Mouse (Mus musculus) gastrocnemius, adult 18-20 months (tissue): Measurements from ENCODE around the gene Surf1. TPM values are rescaled to one million over a fixed set of nuclear protein-coding genes. Genes with fewer than 3 reads are reported as not detected.

ENCODE experiments used
- DNase-seq: peaks from one replicate; pipeline ENCODE4 v3.0.0; 2021; ENCODE audit warnings: low spot score
- total RNA-seq, 2 experiments: library from RNA; stranded (reverse); gene quantifications; 2 replicates each; pipeline ENCODE4 v1.2.3; 2021

Surf1 gene
- total RNA-seq, 2 experiments from 2014 or later: 41.4 to 43.1 TPM

- DNase-seq: no peak
Observed at GRCm38 (mm10) chr2:26927745-26928476, 11.6 kb upstream of the Surf1 start.

- no peak for DNase-seq
Observed at GRCm38 (mm10) chr2:26921784-26922183, 5.5 kb upstream of the Surf1 start.

DNA sequence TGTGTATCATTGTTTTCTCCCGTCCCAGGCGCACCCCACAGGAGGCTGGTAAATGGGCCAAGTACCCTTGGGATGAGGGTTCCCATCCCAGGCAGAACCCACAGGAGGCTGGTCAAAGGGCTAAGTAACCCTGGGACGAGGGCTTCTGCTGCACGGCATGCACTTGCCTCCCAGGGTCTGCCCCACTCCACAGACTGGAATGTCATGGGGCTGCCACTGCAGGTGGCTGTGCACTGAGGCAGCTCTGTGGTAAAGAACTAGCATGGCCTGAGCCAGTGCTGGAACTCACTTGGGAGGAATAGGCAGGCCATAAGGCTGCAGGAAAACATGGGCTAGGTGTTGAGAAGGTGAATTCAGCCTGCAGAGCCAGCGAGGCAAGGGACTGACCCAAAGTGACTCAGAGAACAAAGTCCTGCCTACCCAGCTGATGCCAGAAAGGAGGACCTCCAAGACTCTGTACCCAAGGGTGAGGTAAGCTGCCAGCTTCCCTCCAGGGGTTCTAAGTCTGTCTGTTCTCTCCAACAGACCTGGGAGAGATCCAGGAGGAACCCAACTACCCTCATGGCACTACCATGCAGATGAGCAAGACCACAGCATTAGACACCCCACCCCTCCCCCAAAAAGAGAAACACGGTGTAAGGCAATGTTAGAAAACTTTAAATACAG is 4.0 kb upstream of the Surf1 start:
- DNase-seq: no peak

DNA sequence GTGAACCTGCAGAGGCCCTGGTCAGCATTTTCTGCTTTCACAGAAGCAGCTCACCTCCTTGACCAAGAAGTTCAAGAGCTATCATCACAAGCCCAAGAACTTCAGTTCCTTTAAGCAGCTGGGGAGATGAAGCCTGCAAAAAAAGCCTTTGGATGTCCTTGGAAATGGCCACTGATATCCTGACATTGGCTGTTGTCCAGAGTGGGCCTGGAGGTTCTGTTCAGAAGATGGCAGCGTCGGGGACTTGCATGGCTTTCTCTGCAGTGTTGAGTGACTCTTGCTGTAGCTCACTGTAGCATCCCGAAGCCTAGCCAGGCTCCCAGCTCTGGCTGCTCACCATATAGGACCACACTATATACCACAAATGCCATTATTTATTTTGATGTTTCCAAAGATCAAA is 3.4 kb upstream of the Surf1 start:
- DNase-seq: no peak

GRCm38 (mm10) chr2:26916738-26917137 is 408 bp upstream of the Surf1 start:
- DNase-seq: no peak

- DNase-seq: no peak
Observed at GRCm38 (mm10) chr2:26914148-26914941, 2.0 kb downstream of the Surf1 start.

GRCm38 (mm10) chr2:26913416-26914147 is 2.7 kb downstream of the Surf1 start:
- no peak for DNase-seq

DNA sequence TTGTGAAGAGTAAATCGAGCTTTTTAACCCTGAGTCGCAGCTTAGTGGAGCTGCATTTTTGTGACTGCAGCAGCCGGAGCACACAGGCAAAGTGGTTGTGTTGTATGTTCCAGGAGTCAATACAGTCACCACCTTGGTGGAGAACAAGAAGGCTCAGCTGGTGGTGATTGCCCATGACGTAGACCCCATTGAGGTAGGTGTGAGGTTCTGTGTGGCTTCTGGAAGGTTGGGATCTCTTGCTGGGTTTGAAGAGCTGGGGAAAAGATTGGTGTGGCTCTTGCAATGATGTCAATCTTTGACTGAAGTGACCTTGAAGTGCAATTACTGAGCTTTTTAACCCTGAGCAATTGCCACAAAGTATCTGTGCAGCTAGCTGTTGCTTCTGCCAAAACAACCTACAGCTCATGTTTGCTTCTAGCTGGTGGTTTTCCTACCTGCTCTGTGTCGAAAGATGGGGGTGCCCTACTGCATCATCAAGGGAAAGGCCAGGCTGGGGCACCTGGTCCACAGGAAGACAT is 4.0 kb downstream of the Surf1 start:
- DNase-seq: no peak

GRCm38 (mm10) chr2:26910994-26911765 is 5.2 kb downstream of the Surf1 start:
- no peak for DNase-seq

GRCm38 (mm10) chr2:26910124-26910993 is 6.0 kb downstream of the Surf1 start, which contains the start of the genes Med22 and Rpl7a:
Med22 (minus strand) TSS chr2:26910677.
Rpl7a (plus strand) TSS chr2:26910764.
- peak; percentile 100 for DNase-seq

DNA sequence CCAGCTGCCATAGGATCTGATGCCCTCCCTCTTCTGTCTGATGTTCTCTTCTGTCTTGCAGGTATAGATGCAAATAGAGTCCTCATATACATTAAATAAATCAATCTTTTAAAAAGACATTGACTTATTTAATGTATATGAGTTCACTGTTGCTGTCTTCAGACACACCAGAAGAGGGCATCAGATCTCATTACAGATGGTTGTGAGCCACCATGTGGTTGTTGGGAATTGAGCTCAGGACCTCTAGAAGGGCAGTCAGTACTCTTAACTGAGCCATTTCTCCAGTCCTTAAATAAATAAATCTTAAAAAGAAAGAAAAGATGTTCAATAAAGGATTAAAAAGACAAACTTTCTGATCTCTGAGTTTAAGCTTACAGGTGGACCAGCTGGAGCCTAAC is 6.9 kb downstream of the Surf1 start:
- no peak for DNase-seq

DNA sequence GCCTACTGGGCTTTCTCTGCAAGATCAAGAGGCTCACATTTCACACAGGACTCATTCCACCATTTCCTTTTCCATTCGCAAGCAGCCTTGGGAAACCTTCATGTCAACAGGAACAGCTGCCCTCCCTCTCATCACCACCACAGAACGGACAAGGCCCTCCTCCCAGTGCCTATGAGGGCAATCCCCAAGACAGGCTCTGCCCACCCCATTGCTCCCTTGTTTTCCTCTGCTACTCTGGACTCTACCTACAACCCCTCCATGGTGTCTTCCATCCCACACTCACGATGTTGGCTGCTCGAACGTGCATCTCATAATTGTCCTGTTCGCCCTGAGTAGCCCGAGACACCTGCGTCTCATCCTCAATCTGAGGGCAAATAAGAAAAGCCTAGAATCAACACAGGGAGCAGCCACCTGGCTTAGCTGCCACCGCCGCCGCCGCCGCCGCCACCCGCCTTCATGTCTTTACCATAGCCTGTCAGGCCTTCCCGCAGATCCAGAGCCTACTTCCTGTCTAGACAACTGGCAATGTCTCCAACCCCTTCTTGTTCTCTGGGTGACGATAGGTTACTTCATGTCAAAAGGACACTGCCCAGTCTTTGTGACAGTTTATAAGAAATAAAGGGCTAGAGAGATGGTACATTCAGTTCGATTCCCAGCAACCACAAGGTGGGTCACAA is 7.5 kb downstream of the Surf1 start:
- no peak for DNase-seq

DNA sequence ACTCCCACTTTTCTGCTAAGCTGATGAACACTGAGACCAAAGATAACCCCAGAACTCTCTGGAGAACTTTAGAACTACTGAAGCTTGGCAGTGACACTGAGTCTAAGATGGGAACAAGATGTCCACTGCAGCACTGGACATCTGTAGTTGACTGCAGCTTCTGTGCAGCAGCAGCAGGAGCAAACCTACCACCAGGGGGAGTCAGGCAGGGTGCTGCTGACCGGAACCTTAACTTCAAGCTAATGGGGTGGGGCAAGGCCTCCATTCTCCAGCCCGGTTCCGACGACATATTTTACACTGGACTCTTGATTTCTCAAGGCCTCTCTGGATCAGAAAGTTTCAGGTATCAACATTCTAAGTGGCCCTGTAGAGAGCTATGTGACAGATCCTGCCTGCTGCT is 9.2 kb downstream of the Surf1 start:
- no peak for DNase-seq

DNA sequence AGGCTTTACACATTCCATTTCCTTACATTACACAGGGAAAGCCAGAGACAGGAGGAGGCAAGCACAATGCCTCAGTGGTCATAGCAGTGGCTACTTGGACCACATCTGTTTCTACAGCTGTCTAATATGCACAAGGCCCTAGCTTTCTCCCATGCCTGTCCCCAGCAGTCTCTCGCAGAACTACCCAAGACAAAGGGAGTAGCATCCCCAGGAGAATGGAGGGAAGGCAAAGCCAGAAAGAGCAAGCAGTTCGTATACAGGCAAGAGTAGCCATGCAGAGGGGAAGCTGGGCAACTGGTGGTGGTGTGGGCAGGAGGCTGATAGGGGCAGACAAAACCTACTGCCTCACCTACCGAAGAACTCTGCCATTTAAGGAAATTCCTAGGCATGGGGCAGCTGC is 9.9 kb downstream of the Surf1 start:
- DNase-seq: no peak

GRCm38 (mm10) chr2:26905936-26906335 is 10.4 kb downstream of the Surf1 start:
- DNase-seq: no peak

- no peak for DNase-seq
Observed at GRCm38 (mm10) chr2:26903311-26903710, 13.0 kb downstream of the Surf1 start.

DNA sequence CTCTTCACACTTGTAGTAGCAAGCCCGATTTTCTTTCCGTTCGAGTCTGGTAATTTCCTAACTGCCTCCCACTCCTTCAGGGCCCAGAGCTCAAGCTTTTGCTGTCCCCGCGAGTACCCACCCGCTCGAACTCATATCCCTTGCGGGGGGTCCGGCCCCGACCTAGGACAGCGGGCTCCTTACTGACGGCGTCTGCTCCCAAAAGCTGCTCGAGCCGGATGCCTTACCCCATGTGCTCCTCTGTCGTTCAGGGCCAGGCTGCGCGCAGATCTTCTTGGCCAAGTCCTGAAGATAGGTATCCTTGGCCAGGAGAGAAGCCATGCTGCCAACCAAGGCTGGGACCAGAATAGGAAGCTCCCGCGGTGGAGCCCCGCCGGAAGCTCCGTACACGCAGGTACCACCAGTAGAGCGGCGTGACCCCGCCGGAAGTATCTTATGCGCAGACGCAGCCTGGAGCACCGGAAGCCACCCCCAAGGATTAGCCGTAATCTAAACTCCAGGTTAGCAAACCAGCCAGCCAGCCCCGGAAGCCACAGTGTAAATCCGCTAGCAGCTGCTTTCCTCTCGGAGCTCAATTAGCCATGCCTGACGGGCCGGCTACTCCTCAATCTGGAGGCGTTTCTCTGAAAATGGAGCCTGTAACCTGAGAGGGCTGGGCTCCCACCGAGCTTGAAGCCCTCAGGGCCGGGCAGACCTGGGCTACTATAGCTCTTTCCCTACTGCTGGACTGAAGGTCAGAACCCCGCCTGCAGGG is 13.7 kb downstream of the Surf1 start, which contains the start of gene Surf6:
Gene Surf6 (minus strand): TSS at position 413 of the 754 bp plus-strand sequence.
- DNase-seq: peak; percentile 94

DNA sequence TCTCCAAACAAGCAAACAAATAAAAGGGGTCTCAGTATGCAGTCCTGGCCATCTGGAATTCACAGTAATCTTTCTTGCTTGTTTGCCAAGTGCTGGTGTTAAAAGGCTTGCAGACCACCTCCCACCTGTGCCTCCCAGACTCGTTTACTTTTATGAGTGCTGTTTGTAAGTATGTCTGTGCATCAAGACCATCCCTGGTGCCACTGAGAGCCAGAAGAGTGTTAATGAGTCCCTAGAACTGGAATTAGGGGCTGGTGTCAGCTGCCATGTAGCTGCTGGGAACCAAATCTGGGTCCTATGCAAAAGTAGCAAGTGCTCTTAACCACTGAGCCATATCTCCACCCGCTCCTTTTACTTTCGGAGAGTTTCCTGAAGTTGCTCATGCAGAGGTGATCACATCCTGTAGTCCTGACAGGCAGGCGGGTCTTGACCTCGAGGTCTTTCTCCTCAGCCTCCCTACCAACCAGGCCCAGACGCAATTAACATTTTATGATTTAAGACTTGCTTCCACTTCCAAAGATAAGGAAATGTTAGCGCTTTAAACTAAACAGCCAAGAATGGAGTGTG is 14.4 kb downstream of the Surf1 start:
- DNase-seq: no peak
